In genomic region chr13:46975930-46976329, GRCm38 (mm10) we compare ENCODE assay signal across 11 mouse cellular contexts. TPM values are rescaled to one million over a fixed set of nuclear protein-coding genes. Genes with fewer than 3 reads are reported as not detected.
A peak's percentile ranks its signal among the peaks of the same experiment; 100 is the strongest.
DNase-seq lines count a peak whose midpoint lies in the region; ATAC-seq and TF ChIP-seq lines count a peak whose summit lies in the region.
"Had no signal": no experiment of that assay in that cellular context is flagged by ENCODE, and none has a peak within 500 bp of the region (broad histone marks: within the 10 kb centered on the region; RNA-seq: fewer than 3 reads in every experiment).

No protein-coding gene starts in this region.

- WGBS in forebrain, embryonic 10.5 days = 72% methylated on average over 4 of the region's 4 CpGs
- 32% methylated on average over 4 of the region's 4 CpGs for WGBS in forebrain, embryonic 16.5 days
- WGBS in liver, postnatal 0 days (ENCODE audit: insufficient replicate concordance) = 32% methylated on average over 4 of the region's 4 CpGs

- peaks cover 30% of the 10 kb centered on the region for H3K4me1 ChIP-seq in forebrain, embryonic 10.5 days
- peaks cover 8% of the 10 kb centered on the region; the same call in 1 of the 2 replicates for H3K4me1 ChIP-seq in forebrain, embryonic 16.5 days (replicated peaks; ENCODE audit: control insufficient read depth, insufficient read depth, low read length)
- H3K4me1 ChIP-seq in testis, adult 2 months (ENCODE audit: control insufficient read depth, insufficient read depth, low read length) = peaks cover 4% of the 10 kb centered on the region
- no peaks in the 10 kb centered on the region for H3K4me1 ChIP-seq in liver, postnatal 0 days (ENCODE audit: insufficient read depth)

- TF ChIP-seq EP300 in liver, postnatal 0 days (IDR thresholded peaks at IDR 0.05; ENCODE audit: low read depth) = no peak

- peak overlapping the region; percentile 90 for H3K27ac ChIP-seq in forebrain, embryonic 10.5 days
- no peak overlapping the region for H3K27ac ChIP-seq in forebrain, embryonic 16.5 days (ENCODE audit: low read length)
- H3K27ac ChIP-seq in testis, adult 2 months (ENCODE audit: control insufficient read depth, insufficient read depth, low read depth, low read length) = no peak overlapping the region
- H3K27ac ChIP-seq in liver, postnatal 0 days (ENCODE audit: low read depth) = no peak overlapping the region

- TF ChIP-seq POLR2A in testis, adult 2 months (IDR thresholded peaks at IDR 0.05; ENCODE audit: control insufficient read depth, low read depth, low read length) = no peak

- no peak overlapping the region; the same call in 1 of the 2 replicates for H3K4me3 ChIP-seq in forebrain, embryonic 10.5 days
- no peak overlapping the region for H3K4me3 ChIP-seq in forebrain, embryonic 16.5 days (replicated peaks; ENCODE audit: low read length)
- peak overlapping the region; percentile 69 for H3K4me3 ChIP-seq in testis, adult 2 months (ENCODE audit: control insufficient read depth, low read depth, low read length)
- H3K4me3 ChIP-seq in liver, postnatal 0 days (ENCODE audit: low read depth, low read length) = no peak overlapping the region

- H3K4me2 ChIP-seq in forebrain, embryonic 16.5 days (ENCODE audit: low read length) = no peak overlapping the region
- no peak overlapping the region for H3K4me2 ChIP-seq in liver, postnatal 0 days (ENCODE audit: low read depth, low read length)

- DNase-seq in forebrain, embryonic 10.5 days (ENCODE audit: extremely low spot score, low spot score) = no peak
- DNase-seq in testis, postnatal 14 days (ENCODE audit: low spot score) = no peak
- DNase-seq in liver, postnatal 0 days = no peak
- DNase-seq in spleen, postnatal 14 days (ENCODE audit: low spot score in 2 of 2) = no peak
- DNase-seq: cerebellum, adult 9-10 months had no signal

- no peaks in the 10 kb centered on the region for H3K27me3 ChIP-seq in forebrain, embryonic 10.5 days (ENCODE audit: poor library complexity, severe bottlenecking)
- no peaks in the 10 kb centered on the region for H3K27me3 ChIP-seq in forebrain, embryonic 16.5 days (replicated peaks; ENCODE audit: control insufficient read depth, insufficient read depth, low read length)
- H3K27me3 ChIP-seq in testis, adult 2 months (ENCODE audit: control insufficient read depth, insufficient read depth, low read length) = no peaks in the 10 kb centered on the region
- no peaks in the 10 kb centered on the region for H3K27me3 ChIP-seq in liver, postnatal 0 days (ENCODE audit: insufficient read depth, low read length)

- no peak overlapping the region for H3K9ac ChIP-seq in forebrain, embryonic 16.5 days (replicated peaks; ENCODE audit: low read depth, low read length)
- no peak overlapping the region for H3K9ac ChIP-seq in liver, postnatal 0 days (replicated peaks)

- no peaks in the 10 kb centered on the region for H3K9me3 ChIP-seq in forebrain, embryonic 10.5 days
- H3K9me3 ChIP-seq in forebrain, embryonic 16.5 days (ENCODE audit: control insufficient read depth, low read length) = no peaks in the 10 kb centered on the region
- no peaks in the 10 kb centered on the region for H3K9me3 ChIP-seq in liver, postnatal 0 days (ENCODE audit: low read length)
- H3K9me3 ChIP-seq: G1E had no signal

- no peak for TF ChIP-seq CTCF in testis, adult 2 months (IDR thresholded peaks at IDR 0.05; ENCODE audit: control insufficient read depth, insufficient read depth, insufficient replicate concordance, low read depth, low read length)
- TF ChIP-seq CTCF in liver, postnatal 0 days (IDR thresholded peaks at IDR 0.05; ENCODE audit: low read depth) = no peak

- ATAC-seq in forebrain, embryonic 16.5 days = no peak
- ATAC-seq in megakaryocyte progenitor cell, adult 5-6 weeks (replicated peaks; ENCODE audit: poor library complexity) = 0 out of 2 replicates have a peak, but pooled peaks have one; percentile 12
- no peak for ATAC-seq in liver, postnatal 0 days
- ATAC-seq in inflammation-experienced regulatory T-cells, adult 6 months = no peak

- H3K36me3 ChIP-seq in forebrain, embryonic 10.5 days (replicated peaks) = no peaks in the 10 kb centered on the region
- H3K36me3 ChIP-seq in forebrain, embryonic 16.5 days (ENCODE audit: control insufficient read depth, insufficient read depth) = no peaks in the 10 kb centered on the region
- no peaks in the 10 kb centered on the region for H3K36me3 ChIP-seq in testis, adult 2 months (ENCODE audit: control insufficient read depth, insufficient read depth, low read length)
- no peaks in the 10 kb centered on the region for H3K36me3 ChIP-seq in liver, postnatal 0 days (replicated peaks; ENCODE audit: insufficient read depth, low read length)
- H3K36me3 ChIP-seq: G1E had no signal

RNA-seq across cellular contexts. Expression of gene Nhlrc1, which starts 38.7 kb away (rescaled TPM):
- 3.9 and 4.2 TPM in 2 replicates for polyA plus RNA-seq in forebrain, embryonic 10.5 days (2016; fragmentation: Nextera tagmentation; extraction: Ambion mirVana)
- polyA plus RNA-seq in forebrain, embryonic 16.5 days (2015; fragmentation: Nextera tagmentation; extraction: Ambion mirVana) = 14.9 and 15.3 TPM in 2 replicates
- polyA plus RNA-seq in testis, adult 2 months (2012; rRNA removed) = 0.49 and 0.75 TPM in 2 replicates
- total RNA-seq in megakaryocyte progenitor cell, adult 5-6 weeks (2015) = 2.1 and 2.2 TPM in 2 replicates
- 2.2 and 4.8 TPM in 2 replicates for total RNA-seq in megakaryocyte progenitor cell, adult 5-6 weeks (2017)
- 0.95 TPM in 2 replicates for polyA plus RNA-seq in liver, postnatal 0 days (2015; fragmentation: Nextera tagmentation; extraction: Ambion mirVana)
- under 1 TPM in 2 of 3 experiments, not detected in 1; 0.67 to 0.74 TPM for polyA plus RNA-seq in inflammation-experienced regulatory T-cells, adult 6 months (2017; shearing (Covaris generic))
- total RNA-seq: neutrophil, adult 5-6 weeks had no signal
- polyA plus RNA-seq: G1E had no signal

RNA-seq across cellular contexts. Expression of gene Kif13a, which starts 46.3 kb away (rescaled TPM):
- polyA plus RNA-seq in forebrain, embryonic 10.5 days (2016; fragmentation: Nextera tagmentation; extraction: Ambion mirVana) = 8.0 and 10.6 TPM in 2 replicates
- 5.3 and 7.0 TPM in 2 replicates for polyA plus RNA-seq in forebrain, embryonic 16.5 days (2015; fragmentation: Nextera tagmentation; extraction: Ambion mirVana)
- 5.3 and 7.4 TPM in 2 replicates for polyA plus RNA-seq in testis, adult 2 months (2012; rRNA removed)
- total RNA-seq in megakaryocyte progenitor cell, adult 5-6 weeks (2015) = 20.9 and 24.4 TPM in 2 replicates
- 31.1 and 41.0 TPM in 2 replicates for total RNA-seq in megakaryocyte progenitor cell, adult 5-6 weeks (2017)
- 4.9 and 5.4 TPM in 2 replicates for polyA plus RNA-seq in liver, postnatal 0 days (2015; fragmentation: Nextera tagmentation; extraction: Ambion mirVana)
- polyA plus RNA-seq in inflammation-experienced regulatory T-cells, adult 6 months (2017; shearing (Covaris generic)) = 1 to 10 TPM; 4.1 to 9.6 (median 6.5) TPM
- polyA plus RNA-seq: G1E had no signal
